Mouse (Mus musculus): ENCODE measurements around the gene Tbc1d1. TPM values are rescaled to one million over a fixed set of nuclear protein-coding genes. Genes with fewer than 3 reads are reported as not detected.
A peak's percentile ranks its signal among the peaks of the same experiment; 100 is the strongest.

Tbc1d1 gene
- polyA plus RNA-seq, 1 experiment from 2014 or later: 58.7 TPM

GRCm38 (mm10) chr5:64373695-64374094 is 217.6 kb downstream of the Tbc1d1 start:
- H3K4me1 ChIP-seq (ENCODE audit: insufficient read depth): peaks cover 8% of the 10 kb centered on the region
- no peak for TF ChIP-seq CTCF (IDR thresholded peaks at IDR 0.05; ENCODE audit: low read depth)
- no peak overlapping the region for H3K9ac ChIP-seq
- H3K9me3 ChIP-seq (ENCODE audit: low read depth, low read length): no peaks in the 10 kb centered on the region
- H3K4me2 ChIP-seq: no peak overlapping the region
- no peaks in the 10 kb centered on the region for H3K27me3 ChIP-seq (ENCODE audit: insufficient read depth, low read length)
- DNase-seq (no peak), ATAC-seq (ENCODE audit: insufficient read depth) (no peak)
- no peaks in the 10 kb centered on the region for H3K36me3 ChIP-seq (ENCODE audit: insufficient read depth)
- WGBS: 82% methylated on average over 5 of the region's 5 CpGs
- no peak overlapping the region for H3K4me3 ChIP-seq (ENCODE audit: low read depth, low read length)
- H3K27ac ChIP-seq (ENCODE audit: low read depth): no peak overlapping the region; the same call in 1 of the 2 replicates

GRCm38 (mm10) chr5:64375851-64376250 is 219.7 kb downstream of the Tbc1d1 start:
- TF ChIP-seq CTCF (IDR thresholded peaks at IDR 0.05; ENCODE audit: low read depth): no peak
- ATAC-seq (ENCODE audit: insufficient read depth) (no peak), DNase-seq (no peak)
- no peak overlapping the region for H3K9ac ChIP-seq
- 57% methylated on average over 3 of the region's 3 CpGs for WGBS
- H3K27ac ChIP-seq (ENCODE audit: low read depth): no peak overlapping the region
- no peaks in the 10 kb centered on the region for H3K27me3 ChIP-seq (ENCODE audit: insufficient read depth, low read length)
- H3K36me3 ChIP-seq (ENCODE audit: insufficient read depth): no peaks in the 10 kb centered on the region
- no peak overlapping the region for H3K4me3 ChIP-seq (ENCODE audit: low read depth, low read length)
- H3K4me2 ChIP-seq: no peak overlapping the region
- peaks cover 25% of the 10 kb centered on the region for H3K4me1 ChIP-seq (ENCODE audit: insufficient read depth)
- H3K9me3 ChIP-seq (ENCODE audit: low read depth, low read length): no peaks in the 10 kb centered on the region

- Histone ChIP-seq H3K27ac (ENCODE audit: low read depth) (no peak overlapping the region), H3K27me3 (ENCODE audit: insufficient read depth, low read length) (no peaks in the 10 kb centered on the region), H3K4me2 (no peak overlapping the region), H3K9me3 (ENCODE audit: low read depth, low read length) (no peaks in the 10 kb centered on the region), H3K36me3 (ENCODE audit: insufficient read depth) (no peaks in the 10 kb centered on the region), H3K9ac (no peak overlapping the region), H3K4me1 (ENCODE audit: insufficient read depth) (peaks cover 30% of the 10 kb centered on the region), H3K4me3 (ENCODE audit: low read depth, low read length) (no peak overlapping the region)
- TF ChIP-seq CTCF (IDR thresholded peaks at IDR 0.05; ENCODE audit: low read depth): no peak
- WGBS: 67% methylated on average over 7 of the region's 7 CpGs
- DNase-seq (no peak), ATAC-seq (ENCODE audit: insufficient read depth) (no peak)
Measured at GRCm38 (mm10) chr5:64376466-64376865, 220.4 kb downstream of the Tbc1d1 start.

- H3K9me3 ChIP-seq (ENCODE audit: low read depth, low read length): no peaks in the 10 kb centered on the region
- no peaks in the 10 kb centered on the region for H3K27me3 ChIP-seq (ENCODE audit: insufficient read depth, low read length)
- H3K27ac ChIP-seq (ENCODE audit: low read depth): 0 out of 2 replicates have a peak overlapping the region, but pooled peaks have one; percentile 82
- no peaks in the 10 kb centered on the region for H3K36me3 ChIP-seq (ENCODE audit: insufficient read depth)
- no peak overlapping the region for H3K9ac ChIP-seq
- DNase-seq (no peak), ATAC-seq (ENCODE audit: insufficient read depth) (no peak)
- H3K4me2 ChIP-seq: no peak overlapping the region
- H3K4me3 ChIP-seq (ENCODE audit: low read depth, low read length): no peak overlapping the region
- no peak for TF ChIP-seq CTCF (IDR thresholded peaks at IDR 0.05; ENCODE audit: low read depth)
- peaks cover 35% of the 10 kb centered on the region for H3K4me1 ChIP-seq (ENCODE audit: insufficient read depth)
- 74% methylated on average over 8 of the region's 8 CpGs for WGBS
Measured at GRCm38 (mm10) chr5:64377705-64378104, 221.6 kb downstream of the Tbc1d1 start.

- peak; percentile 54 for ATAC-seq (ENCODE audit: insufficient read depth)
- H3K9ac ChIP-seq: no peak overlapping the region; the same call in 1 of the 2 replicates
- peak overlapping the region; percentile 1; the same call in 1 of the 2 replicates for H3K4me2 ChIP-seq
- H3K4me3 ChIP-seq (ENCODE audit: low read depth, low read length): no peak overlapping the region
- whole genome bisulfite sequencing: 19% methylated on average over 13 of the region's 13 CpGs
- peak; percentile 71 for DNase-seq
- peak overlapping the region; percentile 82 for H3K27ac ChIP-seq (ENCODE audit: low read depth)
- no peaks in the 10 kb centered on the region for H3K27me3 ChIP-seq (ENCODE audit: insufficient read depth, low read length)
- TF ChIP-seq CTCF (IDR thresholded peaks at IDR 0.05; ENCODE audit: low read depth): no peak
- H3K36me3 ChIP-seq (ENCODE audit: insufficient read depth): no peaks in the 10 kb centered on the region
- no peaks in the 10 kb centered on the region for H3K9me3 ChIP-seq (ENCODE audit: low read depth, low read length)
- peaks cover 42% of the 10 kb centered on the region for H3K4me1 ChIP-seq (ENCODE audit: insufficient read depth)
Measured at GRCm38 (mm10) chr5:64378591-64379275, 222.6 kb downstream of the Tbc1d1 start.

GRCm38 (mm10) chr5:64379829-64380228 is 223.7 kb downstream of the Tbc1d1 start:
- peaks cover 42% of the 10 kb centered on the region for H3K4me1 ChIP-seq (ENCODE audit: insufficient read depth)
- no peak for TF ChIP-seq CTCF (IDR thresholded peaks at IDR 0.05; ENCODE audit: low read depth)
- WGBS: 86% methylated on average over 5 of the region's 5 CpGs

GRCm38 (mm10) chr5:64380698-64381375 is 224.7 kb downstream of the Tbc1d1 start:
- no peaks in the 10 kb centered on the region for H3K9me3 ChIP-seq (ENCODE audit: low read depth, low read length)
- H3K4me3 ChIP-seq (ENCODE audit: low read depth, low read length): no peak overlapping the region
- no peak overlapping the region for H3K9ac ChIP-seq
- no peaks in the 10 kb centered on the region for H3K36me3 ChIP-seq (ENCODE audit: insufficient read depth)
- H3K4me1 ChIP-seq (ENCODE audit: insufficient read depth): peaks cover 39% of the 10 kb centered on the region
- ATAC-seq (ENCODE audit: insufficient read depth) (peak; percentile 55; the same call in 1 of the 2 replicates), DNase-seq (peak; percentile 84)
- WGBS: 50% methylated on average over 11 of the region's 11 CpGs
- H3K27ac ChIP-seq (ENCODE audit: low read depth): peak overlapping the region; percentile 76
- H3K4me2 ChIP-seq: 0 out of 2 replicates have a peak overlapping the region, but pooled peaks have one; percentile 1
- no peaks in the 10 kb centered on the region for H3K27me3 ChIP-seq (ENCODE audit: insufficient read depth, low read length)
- TF ChIP-seq CTCF (IDR thresholded peaks at IDR 0.05; ENCODE audit: low read depth): no peak

More at GRCm38 (mm10) chr5:64379829-64380228, 223.7 kb downstream of the Tbc1d1 start:
- Histone ChIP-seq H3K27me3 (ENCODE audit: insufficient read depth, low read length) (no peaks in the 10 kb centered on the region), H3K4me2 (no peak overlapping the region), H3K36me3 (ENCODE audit: insufficient read depth) (no peaks in the 10 kb centered on the region), H3K9ac (no peak overlapping the region), H3K9me3 (ENCODE audit: low read depth, low read length) (no peaks in the 10 kb centered on the region), H3K4me3 (ENCODE audit: low read depth, low read length) (no peak overlapping the region), H3K27ac (ENCODE audit: low read depth) (0 out of 2 replicates have a peak overlapping the region, but pooled peaks have one; percentile 82)
- ATAC-seq (ENCODE audit: insufficient read depth) (no peak), DNase-seq (no peak)
